Mouse (Mus musculus): ENCODE measurements around the gene Camsap1. TPM values are rescaled to one million over a fixed set of nuclear protein-coding genes. Genes with fewer than 3 reads are reported as not detected.

Gene Camsap1
- total and polyA plus RNA-seq, 3 experiments = 7.4 to 45.1 (median 38.9) TPM

DNA sequence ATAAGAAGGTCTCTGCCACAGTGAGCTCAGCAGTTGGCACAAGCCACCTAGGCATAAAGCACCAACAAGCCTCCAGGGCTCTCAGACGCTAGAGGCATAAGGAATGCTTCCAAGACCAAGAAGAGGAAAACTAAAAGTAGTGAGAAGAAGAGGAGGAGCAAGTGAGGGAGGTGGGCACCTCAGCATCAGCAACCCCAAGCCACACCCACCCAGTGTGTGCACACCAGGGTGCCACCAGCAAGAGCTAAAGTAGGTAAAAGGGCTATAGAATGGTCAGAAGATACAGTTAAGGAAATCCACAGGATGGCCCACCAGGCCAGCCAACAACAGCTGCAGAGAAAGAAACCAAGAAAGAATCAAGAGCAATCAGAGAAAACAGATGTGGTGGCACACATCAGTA, 28.3 kb upstream of the Camsap1 start:
- Histone ChIP-seq H3K9ac (ENCODE audit: low read depth, low read length) (no peak overlapping the region), H3K36me3 (ENCODE audit: control insufficient read depth, insufficient read depth, low read length) (peaks cover 9% of the 10 kb centered on the region), H3K4me1 (ENCODE audit: control insufficient read depth, insufficient read depth, low read length) (no peaks in the 10 kb centered on the region; the same call in 1 of the 2 replicates), H3K27ac (no peak overlapping the region), H3K79me2 (replicated peaks; ENCODE audit: control insufficient read depth, insufficient read depth, low read length) (peaks cover 1% of the 10 kb centered on the region), H3K4me3 (no peak overlapping the region), H3K27me3 (ENCODE audit: control insufficient read depth, insufficient read depth, low read length) (no peaks in the 10 kb centered on the region)
- no peak for TF ChIP-seq EP300 (IDR thresholded peaks at IDR 0.05; ENCODE audit: insufficient read depth, low read depth, low read length)
- no peak for TF ChIP-seq POLR2A (IDR thresholded peaks at IDR 0.05; ENCODE audit: insufficient read depth, low read depth, low read length)
- TF ChIP-seq CTCF (IDR thresholded peaks at IDR 0.05) = no peak
- WGBS = 31% methylated on average over 1 of the region's 1 CpGs
- intact Hi-C loops (cut with DNase I) = no loop called here
- DNase-seq = no peak

DNA sequence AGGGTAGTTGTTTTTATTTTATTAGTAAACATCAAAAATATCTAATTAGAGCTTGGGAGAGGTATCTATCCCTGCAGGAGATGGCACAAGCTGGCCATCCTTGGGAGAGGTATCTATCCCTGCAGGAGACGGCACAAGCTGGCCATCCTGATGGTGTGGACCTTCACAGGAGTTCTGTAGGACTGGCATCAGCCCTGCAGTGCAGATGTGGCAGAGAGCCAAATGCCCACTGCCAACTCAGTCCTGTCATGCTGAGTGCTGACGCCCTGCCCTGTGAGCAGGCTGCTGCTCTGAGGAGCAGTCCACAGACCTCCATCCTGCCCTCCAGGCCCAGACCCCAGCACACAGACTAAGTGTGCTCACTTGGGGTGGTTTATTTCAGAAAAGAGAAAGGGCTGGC, 18.9 kb upstream of the Camsap1 start:
- Histone ChIP-seq H3K36me3 (ENCODE audit: control insufficient read depth, insufficient read depth, low read length) (no peaks in the 10 kb centered on the region), H3K79me2 (replicated peaks; ENCODE audit: control insufficient read depth, insufficient read depth, low read length) (no peaks in the 10 kb centered on the region), H3K27me3 (ENCODE audit: control insufficient read depth, insufficient read depth, low read length) (no peaks in the 10 kb centered on the region), H3K4me3 (no peak overlapping the region), H3K4me1 (ENCODE audit: control insufficient read depth, insufficient read depth, low read length) (no peaks in the 10 kb centered on the region), H3K27ac (no peak overlapping the region), H3K9ac (ENCODE audit: low read depth, low read length) (no peak overlapping the region)
- WGBS = 72% methylated on average over 2 of the region's 2 CpGs
- DNase-seq = peak; percentile 37 to 40
- TF ChIP-seq POLR2A (IDR thresholded peaks at IDR 0.05; ENCODE audit: insufficient read depth, low read depth, low read length) (no peak), CTCF (IDR thresholded peaks at IDR 0.05) (no peak), EP300 (IDR thresholded peaks at IDR 0.05; ENCODE audit: insufficient read depth, low read depth, low read length) (no peak)
- intact Hi-C loops (cut with DNase I) = no loop called here

DNA sequence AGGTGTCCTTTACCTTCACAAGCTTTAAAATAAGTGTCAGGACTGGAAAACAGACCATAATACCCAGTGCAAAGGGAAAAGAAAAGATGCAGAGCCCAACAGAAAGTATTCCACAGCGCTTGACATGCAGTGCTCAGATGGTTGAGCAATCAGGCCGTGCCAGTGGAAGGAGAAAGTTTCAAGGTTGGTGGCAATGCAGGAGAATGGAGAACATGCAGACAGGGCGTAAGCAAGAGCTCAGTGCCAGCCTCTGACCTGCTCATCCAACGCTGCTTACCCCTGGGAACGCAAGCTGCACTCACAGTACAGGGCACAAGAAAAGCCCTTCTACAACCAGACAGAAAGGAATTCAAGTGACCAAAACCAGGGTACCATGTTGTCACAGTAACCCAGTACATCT, 18.1 kb upstream of the Camsap1 start:
- no peak overlapping the region for H3K4me3 ChIP-seq
- H3K27ac ChIP-seq = no peak overlapping the region
- no peak overlapping the region for H3K9ac ChIP-seq (ENCODE audit: low read depth, low read length)
- H3K27me3 ChIP-seq (ENCODE audit: control insufficient read depth, insufficient read depth, low read length) = no peaks in the 10 kb centered on the region
- 87% methylated on average over 5 of the region's 5 CpGs for WGBS
- no peaks in the 10 kb centered on the region for H3K4me1 ChIP-seq (ENCODE audit: control insufficient read depth, insufficient read depth, low read length)
- no peak for TF ChIP-seq POLR2A (IDR thresholded peaks at IDR 0.05; ENCODE audit: insufficient read depth, low read depth, low read length)
- no peak for TF ChIP-seq EP300 (IDR thresholded peaks at IDR 0.05; ENCODE audit: insufficient read depth, low read depth, low read length)
- TF ChIP-seq CTCF (IDR thresholded peaks at IDR 0.05) = no peak
- DNase-seq = no peak
- no peaks in the 10 kb centered on the region for H3K79me2 ChIP-seq (replicated peaks; ENCODE audit: control insufficient read depth, insufficient read depth, low read length)
- no peaks in the 10 kb centered on the region for H3K36me3 ChIP-seq (ENCODE audit: control insufficient read depth, insufficient read depth, low read length)
- intact Hi-C loops (cut with DNase I) = no loop called here

DNA sequence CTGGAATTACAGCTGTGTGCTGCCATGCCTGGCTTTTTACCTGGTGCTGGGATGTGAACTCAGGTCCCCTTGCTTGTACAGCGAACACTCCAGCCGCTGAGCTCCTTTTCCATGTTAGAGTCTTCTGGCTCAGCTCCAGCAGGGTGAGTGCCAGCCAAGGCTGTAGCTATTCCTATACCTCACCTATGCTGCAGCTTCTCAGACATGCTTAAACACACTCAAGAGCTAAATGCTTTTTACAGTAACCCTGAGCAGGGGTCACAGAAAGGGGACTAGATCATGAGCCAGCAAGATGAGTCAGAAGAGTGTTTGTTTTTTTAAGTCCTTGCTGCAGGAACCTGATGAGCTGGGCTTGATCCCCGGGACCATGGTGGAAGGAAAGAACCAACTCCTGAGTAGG, 14.6 kb upstream of the Camsap1 start:
- H3K36me3 ChIP-seq (ENCODE audit: control insufficient read depth, insufficient read depth, low read length) = no peaks in the 10 kb centered on the region
- intact Hi-C loops (cut with DNase I) = no loop called here

DNA sequence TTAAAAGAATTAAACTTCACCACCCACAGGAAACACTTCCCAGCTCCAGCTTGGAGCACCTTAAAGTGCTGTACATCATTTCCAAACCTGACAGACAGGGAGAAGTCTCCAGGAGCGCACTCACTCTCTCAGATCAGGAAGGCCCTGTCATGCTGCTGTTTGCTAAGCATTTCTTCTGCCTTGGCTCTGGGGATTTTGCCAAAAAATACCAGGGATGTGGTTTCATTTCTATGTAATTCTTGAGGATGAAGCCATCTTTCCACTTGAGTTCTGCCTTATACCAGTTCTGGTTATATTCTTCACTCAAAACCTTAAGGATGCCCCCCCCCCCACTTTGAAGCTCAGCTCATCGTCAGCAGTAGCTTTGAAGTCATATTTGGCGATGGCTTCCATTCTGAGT, 11.7 kb upstream of the Camsap1 start:
- Histone ChIP-seq H3K36me3 (ENCODE audit: control insufficient read depth, insufficient read depth, low read length) (no peaks in the 10 kb centered on the region), H3K4me3 (no peak overlapping the region), H3K79me2 (replicated peaks; ENCODE audit: control insufficient read depth, insufficient read depth, low read length) (no peaks in the 10 kb centered on the region), H3K27ac (no peak overlapping the region), H3K27me3 (ENCODE audit: control insufficient read depth, insufficient read depth, low read length) (no peaks in the 10 kb centered on the region), H3K4me1 (ENCODE audit: control insufficient read depth, insufficient read depth, low read length) (no peaks in the 10 kb centered on the region), H3K9ac (ENCODE audit: low read depth, low read length) (no peak overlapping the region)
- TF ChIP-seq CTCF (IDR thresholded peaks at IDR 0.05) (no peak), POLR2A (IDR thresholded peaks at IDR 0.05; ENCODE audit: insufficient read depth, low read depth, low read length) (no peak)
- 73% methylated on average over 3 of the region's 3 CpGs for WGBS
- intact Hi-C loops (cut with DNase I) = no loop called here
- DNase-seq = no peak

More for the DNA sequence above, 14.6 kb upstream of the Camsap1 start:
- Histone ChIP-seq H3K9ac (ENCODE audit: low read depth, low read length) (no peak overlapping the region), H3K27me3 (ENCODE audit: control insufficient read depth, insufficient read depth, low read length) (no peaks in the 10 kb centered on the region), H3K79me2 (replicated peaks; ENCODE audit: control insufficient read depth, insufficient read depth, low read length) (no peaks in the 10 kb centered on the region), H3K27ac (no peak overlapping the region), H3K4me3 (no peak overlapping the region), H3K4me1 (ENCODE audit: control insufficient read depth, insufficient read depth, low read length) (no peaks in the 10 kb centered on the region)
- WGBS = 64% methylated on average over 3 of the region's 3 CpGs
- no peak for DNase-seq
- TF ChIP-seq CTCF (IDR thresholded peaks at IDR 0.05) = no peak

DNA sequence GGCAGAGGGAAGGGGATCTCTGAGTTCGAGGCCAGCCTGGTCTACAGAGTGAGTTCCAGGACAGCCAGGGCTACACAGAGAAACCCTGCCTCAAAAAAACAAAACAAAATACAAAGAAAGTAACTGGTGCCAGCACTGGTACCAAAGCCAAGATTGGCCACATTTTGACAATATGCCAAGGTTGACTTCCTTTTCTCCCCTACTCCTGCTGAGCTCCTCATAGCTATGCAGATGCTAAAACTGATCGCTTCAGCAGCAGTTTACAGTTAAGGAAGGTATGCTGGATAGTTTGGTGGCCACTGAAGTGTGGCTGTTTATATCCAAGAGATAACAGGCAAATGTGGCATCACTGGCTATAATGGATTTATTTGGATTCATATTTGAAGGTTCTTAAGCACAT, 9.2 kb upstream of the Camsap1 start:
- 46% methylated on average over 2 of the region's 2 CpGs for WGBS
- Histone ChIP-seq H3K4me1 (ENCODE audit: control insufficient read depth, insufficient read depth, low read length) (no peaks in the 10 kb centered on the region), H3K27ac (no peak overlapping the region), H3K4me3 (no peak overlapping the region), H3K9ac (ENCODE audit: low read depth, low read length) (no peak overlapping the region), H3K27me3 (ENCODE audit: control insufficient read depth, insufficient read depth, low read length) (no peaks in the 10 kb centered on the region), H3K79me2 (replicated peaks; ENCODE audit: control insufficient read depth, insufficient read depth, low read length) (no peaks in the 10 kb centered on the region), H3K36me3 (ENCODE audit: control insufficient read depth, insufficient read depth, low read length) (no peaks in the 10 kb centered on the region)
- no peak for DNase-seq
- TF ChIP-seq CTCF (IDR thresholded peaks at IDR 0.05) (no peak), POLR2A (IDR thresholded peaks at IDR 0.05; ENCODE audit: insufficient read depth, low read depth, low read length) (no peak), EP300 (IDR thresholded peaks at IDR 0.05; ENCODE audit: insufficient read depth, low read depth, low read length) (no peak)
- intact Hi-C loops (cut with DNase I) = no loop called here
